Mouse (Mus musculus) regulatory T cell (primary cell): Measurements from ENCODE around the gene Pak2.

ENCODE experiments used
- in situ Hi-C: fragments of 300-600 bp; cut with MboI, MseI; formaldehyde crosslinking; loops from one replicate; pipeline ENCODE4 v1.15.1; 2025; ENCODE audit warnings: high pct_unique_total_duplicates

The Pak2 gene

DNA sequence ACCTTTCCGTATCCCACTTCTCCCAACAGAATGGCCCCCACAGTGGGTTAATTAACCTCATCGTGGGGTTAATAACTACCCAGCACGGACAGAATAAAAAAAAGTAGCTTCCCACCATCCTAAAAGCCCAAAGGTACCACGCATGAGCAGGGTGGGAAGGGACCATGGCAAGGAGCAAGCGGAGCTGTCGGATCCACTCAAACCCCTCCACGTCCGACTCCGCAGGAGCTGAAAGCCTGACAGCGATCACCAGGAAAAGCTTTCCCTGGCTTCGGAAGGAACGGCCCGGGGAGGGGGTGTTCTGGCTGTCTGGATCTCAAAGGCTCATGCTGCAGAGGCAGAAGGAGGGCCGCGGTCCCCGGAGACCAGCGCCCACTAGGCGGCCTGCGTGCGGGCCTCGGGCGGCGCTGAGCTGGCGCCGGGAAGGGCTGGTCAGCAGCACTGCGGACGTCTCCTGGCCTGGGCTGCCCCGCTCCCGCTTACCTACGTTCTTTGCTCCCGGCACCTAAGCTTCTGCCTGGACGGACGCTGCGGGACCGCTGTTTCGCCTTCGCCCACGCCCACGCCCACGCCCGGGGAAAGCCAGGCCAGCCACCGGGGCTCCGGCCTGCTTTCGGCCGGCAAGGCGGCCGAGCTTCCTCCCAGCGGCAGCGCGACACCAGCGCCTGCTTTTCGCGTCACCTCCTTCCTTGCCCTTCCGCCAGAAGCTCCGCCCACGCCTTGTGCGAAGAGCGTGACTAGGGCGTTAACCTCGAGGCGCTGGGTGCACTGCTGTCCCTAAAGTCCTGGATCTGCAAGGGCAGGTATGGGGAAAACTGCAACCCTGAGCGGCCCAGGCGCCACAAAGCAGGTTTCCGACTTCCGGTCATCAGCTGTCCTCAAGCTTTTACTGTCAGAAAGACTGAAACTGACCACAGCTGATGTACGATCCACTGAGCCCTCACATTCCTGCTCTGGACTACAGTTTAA is 76.3 kb downstream of the Pak2 start, which contains the start of gene Senp5:
TSS of gene Senp5 (minus strand) at position 779 of the 969 bp plus-strand sequence.
- in situ Hi-C loops = no loop called here

DNA sequence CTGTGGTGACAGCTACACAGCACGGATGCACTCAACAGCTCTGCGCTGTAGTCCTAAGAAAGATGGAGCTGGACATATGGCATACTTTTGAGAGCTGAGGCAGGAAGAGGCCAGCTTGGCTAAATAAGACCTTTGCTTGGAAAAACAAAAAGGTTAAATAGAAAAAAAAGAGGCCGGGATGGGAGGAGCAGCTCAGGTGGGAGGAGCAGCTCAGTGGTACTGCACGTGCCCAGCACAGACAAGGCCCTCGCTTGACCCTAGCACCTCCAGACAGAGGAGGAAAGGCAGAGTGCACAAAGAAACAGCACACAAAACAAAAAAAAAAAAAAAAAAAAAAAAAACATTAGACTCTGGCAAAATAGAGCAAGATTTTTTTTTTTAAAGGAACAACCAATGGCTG is 82.8 kb downstream of the Pak2 start:
- in situ Hi-C loops = no loop called here

DNA sequence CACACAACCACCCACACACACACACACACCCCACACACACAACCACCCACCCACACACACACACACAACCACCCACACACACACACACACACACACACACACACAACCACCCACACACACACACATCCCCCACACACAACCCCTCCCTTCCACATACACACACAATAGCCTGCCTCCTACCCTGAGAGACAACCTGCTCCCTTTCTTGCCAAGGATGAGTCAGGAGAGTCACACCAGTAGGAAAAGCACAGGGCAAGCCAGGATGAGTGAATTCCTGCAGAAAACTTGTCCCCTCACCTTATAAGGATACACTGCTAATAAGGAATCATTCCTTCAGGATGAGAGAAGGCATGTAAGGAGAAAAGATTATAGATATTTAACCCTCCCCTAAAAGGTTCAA is 85.2 kb downstream of the Pak2 start:
- in situ Hi-C loops = no loop called here

DNA sequence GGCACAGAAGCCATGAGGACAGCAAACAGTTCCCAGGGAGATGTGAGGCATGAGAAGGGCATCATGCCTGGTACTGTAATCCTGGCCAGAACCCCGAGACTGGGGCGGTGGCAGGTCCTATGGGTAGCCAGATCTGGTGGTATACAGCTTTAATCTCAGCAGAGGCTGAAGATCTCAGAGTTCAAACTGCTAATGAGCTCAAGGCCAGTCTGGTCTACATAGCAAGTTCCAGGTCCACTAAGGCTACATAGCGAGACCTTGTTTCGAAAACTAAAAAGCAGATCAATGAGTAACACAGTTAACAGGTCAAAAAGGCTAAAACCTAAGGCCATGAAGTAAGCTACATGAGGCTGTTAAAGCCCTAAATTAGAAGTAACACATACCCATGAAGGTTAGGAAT is 85.9 kb downstream of the Pak2 start:
- in situ Hi-C loops = no loop called here

DNA sequence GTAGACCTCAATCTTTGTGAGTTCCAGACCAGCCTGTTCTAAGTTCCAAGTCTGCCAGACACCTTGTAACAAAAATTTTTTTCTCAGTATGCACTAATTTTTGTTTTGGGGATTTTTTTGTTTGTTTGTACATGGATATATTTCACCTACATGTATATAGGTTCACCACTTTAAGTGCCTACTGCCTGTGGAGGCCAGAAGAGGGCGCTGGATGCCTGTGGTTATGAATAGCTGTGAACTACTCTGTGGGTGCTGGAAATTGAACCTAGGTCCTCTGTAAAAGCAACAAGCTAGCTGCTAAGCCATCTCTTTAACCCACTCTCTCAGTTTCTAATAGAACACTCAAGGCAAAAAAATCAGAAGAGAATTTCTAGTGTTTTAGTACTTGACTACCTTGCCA is 87.1 kb downstream of the Pak2 start:
- in situ Hi-C loops = no loop called here

DNA sequence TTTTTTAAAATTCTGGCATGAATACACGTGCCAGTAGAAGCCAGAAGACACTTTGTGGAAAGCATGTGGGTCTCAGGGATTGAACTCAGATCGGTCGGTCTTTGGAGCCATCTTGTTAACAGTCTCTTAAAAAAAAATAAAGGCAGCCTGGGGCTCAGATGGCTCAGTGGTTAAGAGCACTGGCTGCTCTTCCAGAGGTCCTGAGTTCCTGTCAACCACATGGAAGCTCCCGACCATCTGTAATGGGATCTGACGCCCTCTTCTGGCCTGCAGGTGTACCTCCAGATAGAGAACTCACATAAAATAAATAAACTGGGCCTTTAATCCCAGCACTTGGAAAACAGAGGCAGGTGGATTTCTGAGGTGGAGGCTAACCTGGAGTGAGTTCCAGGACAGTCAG is 98.2 kb downstream of the Pak2 start:
- in situ Hi-C loops = no loop called here

DNA sequence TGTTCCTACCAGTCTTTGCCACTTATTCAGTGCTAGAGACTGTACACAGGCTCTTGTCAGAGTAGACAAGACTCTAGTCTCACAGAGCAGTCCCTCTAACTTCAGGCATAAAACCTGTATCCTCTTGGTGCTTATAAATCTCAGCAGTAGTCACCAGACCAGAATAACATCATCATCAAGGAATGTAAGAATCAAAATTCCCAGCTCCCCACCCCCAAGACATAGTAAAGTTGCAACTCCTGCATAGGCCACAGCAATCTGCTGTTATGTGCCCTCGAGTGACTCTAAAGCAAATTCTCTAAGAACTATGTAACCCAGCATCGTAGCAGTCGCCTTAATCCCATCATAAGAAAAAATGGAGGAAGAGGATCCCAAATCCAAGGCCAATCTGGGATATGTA is 99.6 kb downstream of the Pak2 start:
- in situ Hi-C loops = no loop called here

DNA sequence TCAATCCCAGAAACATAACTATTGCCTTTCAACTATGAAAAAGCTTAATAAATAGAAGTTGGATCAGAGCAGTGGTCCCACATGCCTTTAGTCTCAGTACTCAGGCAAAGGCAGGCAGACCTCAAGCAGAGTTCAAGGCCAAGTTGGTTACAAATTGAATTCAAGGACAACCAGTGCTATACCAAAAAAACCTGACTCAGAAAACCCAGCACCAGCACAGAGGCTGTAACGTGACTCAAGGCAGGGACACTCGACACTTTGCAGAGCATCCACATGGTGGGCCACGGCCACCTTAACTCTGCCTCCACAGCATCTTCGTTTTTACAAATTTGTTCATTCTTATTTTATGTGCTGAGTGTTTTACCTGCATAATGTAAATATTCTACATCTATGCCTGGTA is 103.9 kb downstream of the Pak2 start:
- in situ Hi-C loops = no loop called here
